Mouse (Mus musculus): Measurements from ENCODE around the gene Pabpc4l. TPM values are rescaled to one million over a fixed set of nuclear protein-coding genes. Genes with fewer than 3 reads are reported as not detected.
"Not testable (repeated sequence)": the region's sequence is repeated elsewhere in the genome, so short reads cannot be mapped to it uniquely, and the experiment has no call there.

Pabpc4l gene
- polyA plus RNA-seq (2016; fragmentation: Nextera tagmentation; extraction: Ambion mirVana), result 9.0 and 9.2 TPM in 2 replicates

- H3K27me3 ChIP-seq (replicated peaks), result no peaks in the 10 kb centered on the region
- H3K27ac ChIP-seq (ENCODE audit: poor library complexity, severe bottlenecking), result peak within 1 kb of the TSS; percentile 73
- H3K9ac ChIP-seq, result peak within 1 kb of the TSS; percentile 83
- H3K4me3 ChIP-seq, result peak within 1 kb of the TSS; percentile 80
- peak within 1 kb of the TSS; percentile 78 for H3K4me2 ChIP-seq
- peak; percentile 92 for ATAC-seq (ENCODE audit: insufficient number of reproducible peaks, low FRiP score)
- H3K36me3 ChIP-seq, result peaks cover 6% of the 10 kb centered on the region
- under 1% methylated on average over 37 of the region's 37 CpGs for WGBS
- no peaks in the 10 kb centered on the region for H3K9me3 ChIP-seq (replicated peaks)
- no peaks in the 10 kb centered on the region for H3K4me1 ChIP-seq (replicated peaks)
These were observed at the start of gene Pabpc4l for GRCm38 (mm10) chr3:46447481-46448265. Gene Pabpc4l, minus strand, starts transcription at chr3:46448219.

DNA sequence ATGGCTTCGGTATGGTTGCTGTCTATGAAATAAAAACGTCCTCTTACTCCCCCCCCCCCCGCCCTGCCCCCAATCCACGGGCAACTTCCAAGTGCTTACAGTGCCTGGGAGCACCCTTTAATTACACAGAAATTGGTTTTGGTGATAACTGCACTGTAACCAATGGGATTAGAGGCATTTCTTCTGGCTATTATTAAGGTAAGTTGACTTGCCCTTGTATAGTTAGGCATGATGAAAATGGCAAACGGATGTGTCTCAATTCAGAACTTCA, 42.9 kb upstream of the Pabpc4l start:
- H3K9me3 ChIP-seq (replicated peaks), result no peaks in the 10 kb centered on the region
- H3K4me2 ChIP-seq, result no peak overlapping the region
- no peak for ATAC-seq (ENCODE audit: insufficient number of reproducible peaks, low FRiP score)
- no peak overlapping the region for H3K9ac ChIP-seq
- H3K4me3 ChIP-seq, result no peak overlapping the region
- no peak overlapping the region for H3K27ac ChIP-seq (ENCODE audit: poor library complexity, severe bottlenecking)
- WGBS, result 52% methylated on average over 5 of the region's 5 CpGs
- no peaks in the 10 kb centered on the region for H3K4me1 ChIP-seq (replicated peaks)
- no peaks in the 10 kb centered on the region for H3K36me3 ChIP-seq
- H3K27me3 ChIP-seq (replicated peaks), result no peaks in the 10 kb centered on the region

DNA sequence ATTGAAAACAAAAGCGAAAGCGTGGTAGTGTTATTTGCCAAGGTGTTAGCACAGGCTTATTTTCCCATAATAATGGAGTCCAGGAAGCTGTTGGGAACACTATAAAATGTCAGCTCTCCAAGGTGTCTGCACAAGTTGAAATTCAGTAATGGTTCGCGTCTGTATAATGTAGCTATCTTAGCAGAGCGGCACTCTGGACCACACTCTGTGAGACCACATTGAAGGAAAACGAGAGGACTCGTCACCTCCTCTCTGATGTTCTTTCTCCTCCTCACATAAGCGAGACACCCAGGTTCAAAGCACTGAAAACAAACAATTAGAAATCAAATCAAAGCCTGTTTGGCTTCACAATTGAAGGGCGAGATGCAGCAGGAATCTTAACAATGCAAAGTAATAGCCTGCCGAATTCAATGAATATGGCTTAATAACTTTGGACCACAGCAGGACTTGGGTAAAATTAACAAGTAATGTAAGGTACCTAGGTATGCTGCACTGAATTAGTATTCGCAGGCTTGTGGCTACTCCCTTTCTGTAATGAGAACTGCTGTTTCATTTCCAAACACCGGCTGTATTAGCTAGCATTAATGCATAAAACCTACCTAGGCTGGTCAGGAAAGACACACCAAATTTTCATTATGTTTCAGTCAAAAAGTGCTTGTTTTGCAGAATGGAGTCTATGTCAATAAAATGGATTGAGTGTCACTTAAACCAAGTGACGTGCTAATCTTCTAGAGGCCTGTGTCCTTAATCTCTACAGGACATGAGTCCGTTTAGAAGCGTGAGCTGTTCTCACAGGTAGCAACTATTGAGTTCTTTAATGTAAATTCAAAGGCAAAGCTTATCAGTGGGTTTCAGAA, 42.3 kb upstream of the Pabpc4l start:
- ATAC-seq (ENCODE audit: insufficient number of reproducible peaks, low FRiP score), result no peak
- Histone ChIP-seq H3K4me3 (0 out of 2 replicates have a peak overlapping the region, but pooled peaks have one; percentile 1), H3K36me3 (no peaks in the 10 kb centered on the region), H3K4me2 (peak overlapping the region; percentile 23), H3K4me1 (replicated peaks) (no peaks in the 10 kb centered on the region), H3K27ac (ENCODE audit: poor library complexity, severe bottlenecking) (no peak overlapping the region), H3K27me3 (replicated peaks) (no peaks in the 10 kb centered on the region), H3K9me3 (replicated peaks) (no peaks in the 10 kb centered on the region), H3K9ac (no peak overlapping the region)
- WGBS, result 54% methylated on average over 15 of the region's 15 CpGs

DNA sequence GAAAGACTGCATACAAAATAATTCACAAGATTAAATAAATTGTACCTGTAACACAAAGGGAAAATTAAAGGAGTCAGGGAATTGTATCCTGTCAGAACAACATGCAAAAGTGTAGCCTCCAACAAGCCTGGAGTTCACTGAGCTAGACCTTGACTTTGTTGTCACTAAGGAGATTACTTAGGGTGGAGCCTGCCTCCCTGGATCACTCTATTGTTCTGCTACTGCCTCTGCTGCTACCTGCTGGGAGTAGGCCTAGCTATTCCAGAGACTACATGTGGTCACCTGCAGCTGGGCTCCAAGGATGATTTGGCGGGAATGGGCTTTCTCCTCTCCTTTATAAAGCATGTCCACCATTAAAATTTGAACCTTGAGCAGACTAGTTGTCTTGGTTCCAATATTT, 38.1 kb upstream of the Pabpc4l start:
- not testable (repeated sequence) for ATAC-seq (ENCODE audit: insufficient number of reproducible peaks, low FRiP score); H3K27me3 ChIP-seq (replicated peaks); H3K4me1 ChIP-seq (replicated peaks); H3K9ac ChIP-seq; H3K27ac ChIP-seq (ENCODE audit: poor library complexity, severe bottlenecking); H3K9me3 ChIP-seq (replicated peaks); H3K36me3 ChIP-seq; H3K4me3 ChIP-seq; H3K4me2 ChIP-seq
- WGBS, result 80% methylated on average over 1 of the region's 1 CpGs

GRCm38 (mm10) chr3:46448266-46448532, 180 bp upstream of the Pabpc4l start:
- peak; percentile 13; the same call in 1 of the 2 replicates for ATAC-seq (ENCODE audit: insufficient number of reproducible peaks, low FRiP score)
- Histone ChIP-seq H3K36me3 (peaks cover 6% of the 10 kb centered on the region), H3K9ac (peak overlapping the region; percentile 83), H3K4me2 (peak overlapping the region; percentile 78), H3K9me3 (replicated peaks) (no peaks in the 10 kb centered on the region), H3K27ac (ENCODE audit: poor library complexity, severe bottlenecking) (0 out of 2 replicates have a peak overlapping the region, but pooled peaks have one; percentile 73), H3K4me1 (replicated peaks) (no peaks in the 10 kb centered on the region), H3K4me3 (peak overlapping the region; percentile 80), H3K27me3 (replicated peaks) (no peaks in the 10 kb centered on the region)
- 12% methylated on average over 5 of the region's 5 CpGs for whole genome bisulfite sequencing

DNA sequence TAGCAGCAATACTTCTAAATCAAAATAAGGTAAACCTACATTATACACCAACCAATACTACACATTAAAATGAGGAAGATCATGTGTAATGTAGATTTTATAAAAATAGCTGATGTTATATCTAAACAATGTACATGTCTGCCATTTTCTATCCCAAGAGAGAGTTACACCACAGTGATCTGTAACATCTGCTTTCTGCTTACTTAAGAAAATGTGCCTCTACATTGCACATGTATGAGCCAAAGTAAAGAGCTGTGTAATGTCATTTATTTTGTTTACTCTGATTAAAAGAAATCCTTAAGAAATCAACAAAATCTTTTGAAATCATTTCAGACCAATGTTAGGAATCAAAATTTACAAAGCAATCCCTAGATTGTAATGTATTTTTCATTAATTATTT, 16.6 kb downstream of the Pabpc4l start:
- no peaks in the 10 kb centered on the region for H3K4me1 ChIP-seq (replicated peaks)
- H3K4me2 ChIP-seq, result no peak overlapping the region
- no peak overlapping the region for H3K4me3 ChIP-seq
- ATAC-seq (ENCODE audit: insufficient number of reproducible peaks, low FRiP score), result no peak
- no peaks in the 10 kb centered on the region; the same call in 1 of the 2 replicates for H3K9me3 ChIP-seq (replicated peaks)
- no peaks in the 10 kb centered on the region for H3K36me3 ChIP-seq
- no peak overlapping the region for H3K9ac ChIP-seq
- H3K27ac ChIP-seq (ENCODE audit: poor library complexity, severe bottlenecking), result no peak overlapping the region
- no peaks in the 10 kb centered on the region for H3K27me3 ChIP-seq (replicated peaks)

All from heart, embryonic 12.5 days (tissue).